Mouse (Mus musculus) bone marrow, adult 2 months (tissue): ENCODE measurements around the gene Catspere2. TPM values are rescaled to one million over a fixed set of nuclear protein-coding genes. Genes with fewer than 3 reads are reported as not detected.
A peak's percentile ranks its signal among the peaks of the same experiment; 100 is the strongest.
"Not testable (repeated sequence)": the region's sequence is repeated elsewhere in the genome, so short reads cannot be mapped to it uniquely, and the experiment has no call there.

Experiments
- H3K27ac ChIP-seq: fragments of 200-500 bp; 2 replicates; pipeline ENCODE4 v1.5.1; 2012; ENCODE audit warnings: low read depth, mild to moderate bottlenecking, control low read depth, inconsistent platforms, low read length; ENCODE audit not compliant: control insufficient read depth, poor library complexity, insufficient read depth
- H3K4me1 ChIP-seq: fragments of 200-500 bp; 2 replicates; pipeline ENCODE4 v1.6.1; 2011; ENCODE audit warnings: low read length; ENCODE audit not compliant: control insufficient read depth, insufficient read depth
- H3K4me3 ChIP-seq: fragments of 200-500 bp; replicated peaks from 2 replicates; pipeline ENCODE3; 2011; ENCODE audit warnings: mild to moderate bottlenecking, low read depth, low read length, control low read depth; ENCODE audit not compliant: control insufficient read depth
- CTCF ChIP-seq: fragments of 200-500 bp; IDR thresholded peaks from 2 replicates; pipeline ENCODE4 v1.5.1; 2011; ENCODE audit warnings: low read length, control low read depth; ENCODE audit not compliant: control insufficient read depth, insufficient read depth
- POLR2A ChIP-seq: fragments of 200-500 bp; IDR thresholded peaks from 2 replicates; pipeline ENCODE4 v1.6.1; 2011; ENCODE audit warnings: low read depth, mild to moderate bottlenecking, control low read depth, low read length, borderline replicate concordance; ENCODE audit not compliant: control insufficient read depth
- WGBS: fragments of 180-500 bp; shearing (Covaris S2); methylation state at CpG from one replicate; pipeline ENCODE4 v1.1.7; 2018; 5-methylcytosine and 5-hydroxymethylcytosine counted together
- polyA plus RNA-seq: library from polyadenylated mRNA; stranded (reverse); fragments of >200 nt; gene quantifications from 2 replicates; pipeline ENCODE4 v1.2.4, GENCODE M21; 2011; ENCODE audit warnings: low replicate concordance; ENCODE audit not compliant: missing spikeins, insufficient read depth, insufficient read length

Catspere2 gene
- polyA plus RNA-seq, 1 experiment, result not detected

- H3K4me3 ChIP-seq, result no peak overlapping the region
- no peak for TF ChIP-seq POLR2A
- TF ChIP-seq CTCF, result no peak
- H3K4me1 ChIP-seq, result no peaks in the 10 kb centered on the region
- WGBS, result 89% methylated on average over 12 of the region's 12 CpGs
- no peak overlapping the region for H3K27ac ChIP-seq
These were observed 151.1 kb downstream of the Catspere2 start for GRCm38 (mm10) chr1:178134288-178134687.

- not testable (repeated sequence) for H3K4me1 ChIP-seq, H3K27ac ChIP-seq, H3K4me3 ChIP-seq
- 25% methylated on average over 2 of the region's 2 CpGs for WGBS
These were observed 163.3 kb downstream of the Catspere2 start for GRCm38 (mm10) chr1:178146513-178146912.

- H3K4me3 ChIP-seq, H3K27ac ChIP-seq, H3K4me1 ChIP-seq: not testable (repeated sequence)
- WGBS, result 63% methylated on average over 4 of the region's 4 CpGs
These were observed 163.7 kb downstream of the Catspere2 start for GRCm38 (mm10) chr1:178146915-178147314.

- no peak overlapping the region for H3K4me3 ChIP-seq
- WGBS, result 91% methylated on average over 2 of the region's 2 CpGs
- TF ChIP-seq POLR2A (no peak), CTCF (no peak)
- H3K27ac ChIP-seq, result no peak overlapping the region
- H3K4me1 ChIP-seq, result no peaks in the 10 kb centered on the region
These were observed 199.0 kb downstream of the Catspere2 start for GRCm38 (mm10) chr1:178182251-178182650.

GRCm38 (mm10) chr1:178185591-178185990 lies 202.4 kb downstream of the Catspere2 start:
- Histone ChIP-seq H3K4me1 (no peaks in the 10 kb centered on the region), H3K27ac (no peak overlapping the region), H3K4me3 (no peak overlapping the region)
- TF ChIP-seq POLR2A, result no peak
- no peak for TF ChIP-seq CTCF

- Histone ChIP-seq H3K4me3 (peak within 1 kb of the TSS; percentile 59), H3K27ac (peak within 1 kb of the TSS; percentile 61; the same call in 1 of the 2 replicates)
- WGBS, result under 1% methylated on average over 37 of the region's 37 CpGs
- not testable (repeated sequence) for H3K4me1 ChIP-seq
These were observed 204.1 kb downstream of the Catspere2 start, which contains the start of gene Desi2 for GRCm38 (mm10) chr1:178187216-178187791. Desi2 (plus strand) TSS chr1:178187417.

- under 1% methylated on average over 25 of the region's 38 CpGs for whole genome bisulfite sequencing
- Histone ChIP-seq H3K27ac (peak overlapping the region; percentile 61; the same call in 1 of the 2 replicates), H3K4me3 (peak overlapping the region; percentile 59)
- H3K4me1 ChIP-seq, result not testable (repeated sequence)
These were observed 204.6 kb downstream of the Catspere2 start for GRCm38 (mm10) chr1:178187810-178188209.

- Histone ChIP-seq H3K27ac (no peak overlapping the region), H3K4me3 (peak overlapping the region; percentile 30), H3K4me1 (no peaks in the 10 kb centered on the region)
- WGBS, result 7% methylated on average over 13 of the region's 13 CpGs
- TF ChIP-seq POLR2A (no peak), CTCF (no peak)
These were observed 205.2 kb downstream of the Catspere2 start for GRCm38 (mm10) chr1:178188386-178188785.

- Histone ChIP-seq H3K4me3 (no peak overlapping the region), H3K4me1 (no peaks in the 10 kb centered on the region), H3K27ac (no peak overlapping the region)
- no peak for TF ChIP-seq POLR2A
- no peak for TF ChIP-seq CTCF
- WGBS, result 85% methylated on average over 10 of the region's 10 CpGs
These were observed 222.6 kb downstream of the Catspere2 start for GRCm38 (mm10) chr1:178205701-178206325.

- not testable (repeated sequence) for H3K4me1 ChIP-seq, H3K4me3 ChIP-seq, H3K27ac ChIP-seq
- WGBS, result 87% methylated on average over 4 of the region's 4 CpGs
These were observed 224.6 kb downstream of the Catspere2 start for GRCm38 (mm10) chr1:178207856-178208255.
